Mouse (Mus musculus): ENCODE measurements around the gene Tcp11l1. TPM values are rescaled to one million over a fixed set of nuclear protein-coding genes. Genes with fewer than 3 reads are reported as not detected.
A peak's percentile ranks its signal among the peaks of the same experiment; 100 is the strongest.

Gene Tcp11l1
- polyA plus RNA-seq (2012; rRNA removed): 25.5 and 33.9 TPM in 2 replicates

- TF ChIP-seq POLR2A (IDR thresholded peaks at IDR 0.05; ENCODE audit: borderline replicate concordance, extremely low read depth, insufficient read depth, insufficient read length, poor library complexity, severe bottlenecking) (peak; percentile 90), CTCF (IDR thresholded peaks at IDR 0.05; ENCODE audit: borderline replicate concordance, extremely low read depth, insufficient read depth, insufficient read length) (no peak)
- peak; percentile 81 for DNase-seq (ENCODE audit: low read depth)
These were observed at the start of gene Tcp11l1 for GRCm38 (mm10) chr2:104711585-104712485. TSS of gene Tcp11l1 (minus strand) at chr2:104712169.

GRCm38 (mm10) chr2:104750611-104751010 is 38.6 kb upstream of the Tcp11l1 start:
- peak; percentile 38; the same call in 1 of the 2 replicates for TF ChIP-seq CTCF (IDR thresholded peaks at IDR 0.05; ENCODE audit: borderline replicate concordance, extremely low read depth, insufficient read depth, insufficient read length)
- no peak for TF ChIP-seq POLR2A (IDR thresholded peaks at IDR 0.05; ENCODE audit: borderline replicate concordance, extremely low read depth, insufficient read depth, insufficient read length, poor library complexity, severe bottlenecking)
- DNase-seq (ENCODE audit: low read depth): peak; percentile 55

- DNase-seq (ENCODE audit: low read depth): no peak
- TF ChIP-seq POLR2A (IDR thresholded peaks at IDR 0.05; ENCODE audit: borderline replicate concordance, extremely low read depth, insufficient read depth, insufficient read length, poor library complexity, severe bottlenecking): no peak
- TF ChIP-seq CTCF (IDR thresholded peaks at IDR 0.05; ENCODE audit: borderline replicate concordance, extremely low read depth, insufficient read depth, insufficient read length): no peak
These were observed 36.7 kb upstream of the Tcp11l1 start for GRCm38 (mm10) chr2:104748652-104749183.

- TF ChIP-seq POLR2A (IDR thresholded peaks at IDR 0.05; ENCODE audit: borderline replicate concordance, extremely low read depth, insufficient read depth, insufficient read length, poor library complexity, severe bottlenecking): no peak
- TF ChIP-seq CTCF (IDR thresholded peaks at IDR 0.05; ENCODE audit: borderline replicate concordance, extremely low read depth, insufficient read depth, insufficient read length): no peak
- DNase-seq (ENCODE audit: low read depth): no peak
These were observed 34.3 kb upstream of the Tcp11l1 start for GRCm38 (mm10) chr2:104746251-104746650.

- TF ChIP-seq CTCF (IDR thresholded peaks at IDR 0.05; ENCODE audit: borderline replicate concordance, extremely low read depth, insufficient read depth, insufficient read length) (no peak), POLR2A (IDR thresholded peaks at IDR 0.05; ENCODE audit: borderline replicate concordance, extremely low read depth, insufficient read depth, insufficient read length, poor library complexity, severe bottlenecking) (no peak)
- no peak for DNase-seq (ENCODE audit: low read depth)
These were observed 32.0 kb upstream of the Tcp11l1 start for GRCm38 (mm10) chr2:104743971-104744370.

- DNase-seq (ENCODE audit: low read depth): peak; percentile 20
- TF ChIP-seq POLR2A (IDR thresholded peaks at IDR 0.05; ENCODE audit: borderline replicate concordance, extremely low read depth, insufficient read depth, insufficient read length, poor library complexity, severe bottlenecking) (no peak), CTCF (IDR thresholded peaks at IDR 0.05; ENCODE audit: borderline replicate concordance, extremely low read depth, insufficient read depth, insufficient read length) (no peak)
These were observed 31.2 kb upstream of the Tcp11l1 start for GRCm38 (mm10) chr2:104743160-104743559.

GRCm38 (mm10) chr2:104742741-104743064 is 30.7 kb upstream of the Tcp11l1 start, which contains the start of gene Depdc7:
TSS of gene Depdc7 (minus strand) at chr2:104742878.
- TF ChIP-seq CTCF (IDR thresholded peaks at IDR 0.05; ENCODE audit: borderline replicate concordance, extremely low read depth, insufficient read depth, insufficient read length): no peak
- 0 out of 2 replicates have a peak, but pooled peaks have one; percentile 24 for TF ChIP-seq POLR2A (IDR thresholded peaks at IDR 0.05; ENCODE audit: borderline replicate concordance, extremely low read depth, insufficient read depth, insufficient read length, poor library complexity, severe bottlenecking)
- DNase-seq (ENCODE audit: low read depth): peak; percentile 84

- no peak for TF ChIP-seq CTCF (IDR thresholded peaks at IDR 0.05; ENCODE audit: borderline replicate concordance, extremely low read depth, insufficient read depth, insufficient read length)
- TF ChIP-seq POLR2A (IDR thresholded peaks at IDR 0.05; ENCODE audit: borderline replicate concordance, extremely low read depth, insufficient read depth, insufficient read length, poor library complexity, severe bottlenecking): no peak
- DNase-seq (ENCODE audit: low read depth): peak; percentile 10
These were observed 30.1 kb upstream of the Tcp11l1 start for GRCm38 (mm10) chr2:104741896-104742740.

GRCm38 (mm10) chr2:104741015-104741758 is 29.2 kb upstream of the Tcp11l1 start:
- TF ChIP-seq POLR2A (IDR thresholded peaks at IDR 0.05; ENCODE audit: borderline replicate concordance, extremely low read depth, insufficient read depth, insufficient read length, poor library complexity, severe bottlenecking): no peak
- TF ChIP-seq CTCF (IDR thresholded peaks at IDR 0.05; ENCODE audit: borderline replicate concordance, extremely low read depth, insufficient read depth, insufficient read length): no peak
- DNase-seq (ENCODE audit: low read depth): peak; percentile 77

GRCm38 (mm10) chr2:104740248-104740949 is 28.4 kb upstream of the Tcp11l1 start:
- TF ChIP-seq POLR2A (IDR thresholded peaks at IDR 0.05; ENCODE audit: borderline replicate concordance, extremely low read depth, insufficient read depth, insufficient read length, poor library complexity, severe bottlenecking) (no peak), CTCF (IDR thresholded peaks at IDR 0.05; ENCODE audit: borderline replicate concordance, extremely low read depth, insufficient read depth, insufficient read length) (no peak)
- no peak for DNase-seq (ENCODE audit: low read depth)
